Mouse (Mus musculus) hindbrain, embryonic 11.5 days (tissue): ENCODE results near the gene Trappc5. TPM values are rescaled to one million over a fixed set of nuclear protein-coding genes. Genes with fewer than 3 reads are reported as not detected.
A peak's percentile ranks its signal among the peaks of the same experiment; 100 is the strongest.

Experiments used
- ATAC-seq: fragments of 200-750 bp; cut with Nextera tagmentation; 2 replicates; pipeline ENCODE4 v1.8.0; 2017; ENCODE audit warnings: mild to moderate bottlenecking, moderate TSS enrichment, moderate library complexity; ENCODE audit not compliant: low FRiP score
- DNase-seq: peaks from one replicate; pipeline ENCODE4 v3.0.0-alpha.2; 2015; ENCODE audit warnings: low spot score
- H3K27ac ChIP-seq: fragments of 300-500 bp; sonication (generic); 2 replicates; pipeline ENCODE4 v1.5.1; 2014; ENCODE audit warnings: mild to moderate bottlenecking, low read depth, low read length
- H3K27me3 ChIP-seq: fragments of 300-500 bp; sonication (generic); 2 replicates; pipeline ENCODE4 v1.6.1; 2014; ENCODE audit warnings: mild to moderate bottlenecking, low read length, moderate library complexity, mixed read lengths; ENCODE audit not compliant: control insufficient read depth, insufficient read depth
- H3K36me3 ChIP-seq: fragments of 300-500 bp; sonication (generic); 2 replicates; pipeline ENCODE4 v1.6.1; 2014; ENCODE audit warnings: mild to moderate bottlenecking, low read length, moderate library complexity, mixed read lengths; ENCODE audit not compliant: control insufficient read depth, insufficient read depth
- H3K4me1 ChIP-seq: fragments of 300-500 bp; sonication (generic); replicated peaks from 2 replicates; pipeline ENCODE4 v1.6.1; 2014; ENCODE audit warnings: low read length, mixed read lengths; ENCODE audit not compliant: control insufficient read depth, insufficient read depth
- H3K4me2 ChIP-seq: fragments of 300-500 bp; sonication (generic); replicated peaks from 2 replicates; pipeline ENCODE4 v1.6.1; 2014; ENCODE audit warnings: mild to moderate bottlenecking, low read depth, low read length
- H3K4me3 ChIP-seq: fragments of 300-500 bp; sonication (generic); 2 replicates; pipeline ENCODE4 v1.5.1; 2014; ENCODE audit warnings: low read depth, low read length
- H3K9ac ChIP-seq: fragments of 300-500 bp; sonication (generic); 2 replicates; pipeline ENCODE4 v1.6.1; 2014; ENCODE audit warnings: low read depth, low read length
- H3K9me3 ChIP-seq: fragments of 300-500 bp; sonication (generic); 2 replicates; pipeline ENCODE4 v1.6.1; 2016; ENCODE audit warnings: low read length; ENCODE audit not compliant: control insufficient read depth
- WGBS: fragments of 180-500 bp; shearing (Covaris S2); extraction: QIAGEN DNeasy Blood & Tissue Kit; methylation state at CpG from one replicate; pipeline ENCODE4 v1.1.7; 2014; 5-methylcytosine and 5-hydroxymethylcytosine counted together
- polyA plus RNA-seq: library from polyadenylated mRNA; unstranded; fragments of >200 nt; fragmentation: Nextera tagmentation; extraction: Ambion mirVana; gene quantifications from 2 replicates; pipeline ENCODE4 v1.2.1, GENCODE M21; 2014

Gene Trappc5
- polyA plus RNA-seq, 1 experiment from 2014 or later = 34.2 TPM

GRCm38 (mm10) chr8:3670388-3670787, 5.7 kb upstream of the Trappc5 start:
- no peak for ATAC-seq
- H3K9me3 ChIP-seq = no peaks in the 10 kb centered on the region
- no peak overlapping the region for H3K4me3 ChIP-seq
- 84% methylated on average over 2 of the region's 2 CpGs for WGBS
- no peak overlapping the region for H3K4me2 ChIP-seq
- H3K9ac ChIP-seq = no peak overlapping the region
- no peaks in the 10 kb centered on the region for H3K27me3 ChIP-seq
- no peaks in the 10 kb centered on the region for H3K4me1 ChIP-seq
- DNase-seq = no peak
- H3K36me3 ChIP-seq = no peaks in the 10 kb centered on the region
- no peak overlapping the region for H3K27ac ChIP-seq

- under 1% methylated on average over 23 of the region's 23 CpGs for WGBS
- no peaks in the 10 kb centered on the region for H3K9me3 ChIP-seq
- H3K36me3 ChIP-seq = no peaks in the 10 kb centered on the region
- H3K4me3 ChIP-seq = peak within 1 kb of the TSS; percentile 46
- peak; percentile 89 for DNase-seq
- H3K27ac ChIP-seq = peak within 1 kb of the TSS; percentile 27
- H3K4me2 ChIP-seq = peak within 1 kb of the TSS; percentile 74
- peak; percentile 86 for ATAC-seq
- H3K27me3 ChIP-seq = no peaks in the 10 kb centered on the region
- H3K4me1 ChIP-seq = no peaks in the 10 kb centered on the region
- H3K9ac ChIP-seq = peak within 1 kb of the TSS; percentile 74
These were observed 4.1 kb upstream of the Trappc5 start, which contains the start of gene Fcor for GRCm38 (mm10) chr8:3671980-3672491. Gene Fcor (minus strand): TSS chr8:3672362.

GRCm38 (mm10) chr8:3674671-3675070, 1.4 kb upstream of the Trappc5 start:
- H3K9me3 ChIP-seq = no peaks in the 10 kb centered on the region
- no peak overlapping the region for H3K9ac ChIP-seq
- H3K4me1 ChIP-seq = no peaks in the 10 kb centered on the region
- DNase-seq (no peak), ATAC-seq (no peak)
- H3K36me3 ChIP-seq = 0 out of 2 replicates have a peak, but pooled peaks cover 4% of the 10 kb centered on the region
- no peaks in the 10 kb centered on the region for H3K27me3 ChIP-seq
- H3K4me2 ChIP-seq = no peak overlapping the region
- no peak overlapping the region for H3K27ac ChIP-seq
- 59% methylated on average over 3 of the region's 3 CpGs for WGBS
- H3K4me3 ChIP-seq = no peak overlapping the region

DNA sequence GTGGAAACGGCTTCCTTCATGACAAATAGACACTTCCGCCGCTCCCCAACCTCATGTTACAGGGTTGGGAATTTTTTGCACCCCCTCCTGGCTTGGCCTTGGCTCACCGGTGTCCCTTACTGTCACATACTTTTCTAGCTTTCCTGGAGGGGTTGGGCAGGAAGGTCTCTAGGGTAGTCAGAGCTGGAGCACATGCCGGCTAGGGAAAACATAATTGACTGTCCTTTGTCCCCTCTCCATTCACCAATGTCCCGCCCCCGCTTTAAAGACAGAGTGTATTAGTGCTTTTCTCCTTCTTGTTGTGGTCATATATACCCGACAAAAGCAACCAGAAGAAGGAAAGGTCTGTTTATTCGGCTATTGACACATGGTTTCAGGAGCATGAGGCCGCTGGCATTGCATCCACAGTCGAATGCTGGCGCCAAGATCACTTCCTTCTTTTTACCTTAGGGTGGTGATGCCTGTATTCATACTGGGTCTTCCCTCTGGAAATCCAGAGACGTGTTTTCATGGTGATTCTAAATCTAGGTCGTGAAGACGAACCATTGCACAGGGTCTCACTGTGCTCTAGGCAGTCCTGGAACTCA, 987 bp downstream of the Trappc5 start:
- Histone ChIP-seq H3K27ac (peak overlapping the region; percentile 84), H3K9me3 (no peaks in the 10 kb centered on the region), H3K4me2 (peak overlapping the region; percentile 84), H3K4me1 (no peaks in the 10 kb centered on the region), H3K27me3 (no peaks in the 10 kb centered on the region), H3K4me3 (peak overlapping the region; percentile 88), H3K36me3 (0 out of 2 replicates have a peak, but pooled peaks cover 6% of the 10 kb centered on the region), H3K9ac (peak overlapping the region; percentile 85)
- peak; percentile 1; the same call in 1 of the 2 replicates for ATAC-seq
- WGBS = 8% methylated on average over 15 of the region's 15 CpGs
- no peak for DNase-seq

- Histone ChIP-seq H3K9me3 (no peaks in the 10 kb centered on the region), H3K4me3 (no peak overlapping the region), H3K27ac (no peak overlapping the region), H3K4me2 (no peak overlapping the region), H3K9ac (no peak overlapping the region), H3K4me1 (no peaks in the 10 kb centered on the region), H3K27me3 (no peaks in the 10 kb centered on the region), H3K36me3 (0 out of 2 replicates have a peak, but pooled peaks cover 6% of the 10 kb centered on the region)
- DNase-seq (no peak), ATAC-seq (no peak)
- WGBS = 96% methylated on average over 23 of the region's 23 CpGs
These were observed 2.7 kb downstream of the Trappc5 start for GRCm38 (mm10) chr8:3678831-3679230.

DNA sequence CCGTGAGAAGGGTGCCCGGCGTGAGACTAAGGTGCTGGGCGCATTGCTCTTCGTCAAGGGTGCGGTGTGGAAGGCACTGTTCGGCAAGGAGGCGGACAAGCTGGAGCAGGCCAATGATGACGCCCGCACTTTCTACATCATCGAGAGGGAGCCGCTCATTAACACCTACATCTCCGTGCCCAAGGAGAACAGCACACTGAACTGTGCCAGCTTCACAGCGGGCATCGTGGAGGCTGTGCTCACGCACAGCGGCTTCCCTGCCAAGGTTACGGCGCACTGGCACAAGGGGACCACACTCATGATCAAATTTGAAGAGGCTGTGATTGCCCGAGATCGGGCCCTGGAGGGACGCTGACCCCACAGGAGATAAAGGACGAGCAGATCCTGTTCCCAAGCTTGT, 3.1 kb downstream of the Trappc5 start:
- ATAC-seq (no peak), DNase-seq (no peak)
- Histone ChIP-seq H3K9me3 (no peaks in the 10 kb centered on the region), H3K27ac (no peak overlapping the region), H3K36me3 (0 out of 2 replicates have a peak, but pooled peaks cover 6% of the 10 kb centered on the region), H3K4me3 (no peak overlapping the region), H3K9ac (no peak overlapping the region), H3K4me1 (no peaks in the 10 kb centered on the region), H3K4me2 (no peak overlapping the region), H3K27me3 (no peaks in the 10 kb centered on the region)
- 97% methylated on average over 23 of the region's 23 CpGs for WGBS

DNA sequence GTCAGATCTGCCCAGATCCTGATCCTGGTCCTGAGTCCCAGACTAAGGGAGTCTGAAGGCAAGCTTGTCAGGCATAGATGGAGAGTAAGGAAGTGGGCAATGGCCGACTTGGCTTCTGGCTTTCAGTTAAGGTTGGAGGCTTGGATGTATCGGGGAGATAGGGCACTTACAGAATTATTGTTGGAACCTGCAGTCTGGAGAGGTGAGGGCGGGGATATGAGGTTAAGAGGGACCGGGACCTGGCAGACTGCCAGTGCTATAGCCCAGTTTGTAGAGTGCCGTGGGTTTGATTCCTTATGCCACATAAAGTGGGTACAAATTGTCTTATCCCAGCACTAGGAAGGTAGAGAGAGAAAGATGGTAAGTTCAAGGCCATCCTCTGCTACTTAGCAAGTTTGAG, 3.6 kb downstream of the Trappc5 start:
- H3K27ac ChIP-seq = no peak overlapping the region
- ATAC-seq (no peak), DNase-seq (no peak)
- H3K4me3 ChIP-seq = no peak overlapping the region
- no peak overlapping the region for H3K4me2 ChIP-seq
- no peaks in the 10 kb centered on the region for H3K4me1 ChIP-seq
- no peak overlapping the region for H3K9ac ChIP-seq
- no peaks in the 10 kb centered on the region for H3K27me3 ChIP-seq
- 94% methylated on average over 5 of the region's 5 CpGs for WGBS
- H3K9me3 ChIP-seq = no peaks in the 10 kb centered on the region
- H3K36me3 ChIP-seq = 0 out of 2 replicates have a peak, but pooled peaks cover 6% of the 10 kb centered on the region

GRCm38 (mm10) chr8:3682435-3682834, 6.3 kb downstream of the Trappc5 start:
- ATAC-seq (no peak), DNase-seq (no peak)
- Histone ChIP-seq H3K4me1 (no peaks in the 10 kb centered on the region), H3K27ac (no peak overlapping the region), H3K27me3 (no peaks in the 10 kb centered on the region), H3K4me2 (no peak overlapping the region), H3K36me3 (0 out of 2 replicates have a peak, but pooled peaks cover 6% of the 10 kb centered on the region), H3K4me3 (no peak overlapping the region), H3K9ac (no peak overlapping the region), H3K9me3 (no peaks in the 10 kb centered on the region)
- 90% methylated on average over 5 of the region's 5 CpGs for WGBS
